Mouse (Mus musculus) embryo, embryonic 10 days (tissue): ENCODE results near the gene Card10.
A peak's percentile ranks its signal among the peaks of the same experiment; 100 is the strongest.

Source experiments
- DNase-seq: peaks from one replicate; pipeline ENCODE4 v3.0.0-alpha.2; 2015; ENCODE audit warnings: low spot score

The Card10 gene

GRCm38 (mm10) chr15:78834233-78835005, 31.6 kb upstream of the Card10 start:
- peak; percentile 68 for DNase-seq

GRCm38 (mm10) chr15:78833582-78833981, 30.7 kb upstream of the Card10 start:
- no peak for DNase-seq

- peak; percentile 59 for DNase-seq
These were observed 29.9 kb upstream of the Card10 start for GRCm38 (mm10) chr15:78832701-78833123.

- peak; percentile 53 for DNase-seq
These were observed 29.1 kb upstream of the Card10 start for GRCm38 (mm10) chr15:78831720-78832657.

GRCm38 (mm10) chr15:78830742-78831719, 28.2 kb upstream of the Card10 start:
- no peak for DNase-seq

- DNase-seq, result no peak
These were observed 26.8 kb upstream of the Card10 start for GRCm38 (mm10) chr15:78829636-78830035.

- DNase-seq, result no peak
These were observed 25.5 kb upstream of the Card10 start for GRCm38 (mm10) chr15:78828315-78828714.

GRCm38 (mm10) chr15:78826213-78827204, 23.7 kb upstream of the Card10 start:
- DNase-seq, result peak; percentile 93

GRCm38 (mm10) chr15:78816074-78816391, 13.2 kb upstream of the Card10 start:
- DNase-seq, result no peak

- DNase-seq, result no peak
These were observed 12.7 kb upstream of the Card10 start for GRCm38 (mm10) chr15:78815314-78816073.

GRCm38 (mm10) chr15:78813603-78814002, 10.8 kb upstream of the Card10 start:
- no peak for DNase-seq

GRCm38 (mm10) chr15:78810146-78810545, 7.3 kb upstream of the Card10 start:
- no peak for DNase-seq

GRCm38 (mm10) chr15:78809739-78810138, 6.9 kb upstream of the Card10 start:
- DNase-seq, result no peak

- no peak for DNase-seq
These were observed 6.1 kb upstream of the Card10 start for GRCm38 (mm10) chr15:78808980-78809379.

GRCm38 (mm10) chr15:78807141-78807540, 4.3 kb upstream of the Card10 start:
- no peak for DNase-seq

GRCm38 (mm10) chr15:78806614-78807013, 3.8 kb upstream of the Card10 start:
- DNase-seq, result no peak

GRCm38 (mm10) chr15:78805351-78805750, 2.5 kb upstream of the Card10 start:
- no peak for DNase-seq

- no peak for DNase-seq
These were observed 1.5 kb upstream of the Card10 start for GRCm38 (mm10) chr15:78804326-78804725.

GRCm38 (mm10) chr15:78803499-78803900, 658 bp upstream of the Card10 start:
- DNase-seq, result no peak
